Mouse (Mus musculus) layer of hippocampus, adult 8-10 months (tissue): ENCODE data around the gene Muc1. TPM values are rescaled to one million over a fixed set of nuclear protein-coding genes. Genes with fewer than 3 reads are reported as not detected.
A peak's percentile ranks its signal among the peaks of the same experiment; 100 is the strongest.

Source experiments
- DNase-seq, 2 experiments: peaks; one replicate each; pipeline ENCODE4 v3.0.0; 2022; ENCODE audit warnings: low spot score in 2 of 2
- total RNA-seq, 4 experiments: library from RNA; stranded (reverse); gene quantifications; 2 replicates each; pipeline ENCODE4 v1.2.4; 2022

Muc1 gene
- total RNA-seq: 1 to 10 TPM in 2 of 4 experiments, under 1 TPM in 2; 0.37 to 1.7 (median 1.2) TPM

- DNase-seq: no peak
Measured at GRCm38 (mm10) chr3:89228836-89229235, at the start of gene Muc1. Gene Muc1, plus strand, starts transcription at chr3:89229057.

- DNase-seq: no peak
Measured at GRCm38 (mm10) chr3:89181749-89182500, 46.9 kb upstream of the Muc1 start.

GRCm38 (mm10) chr3:89182531-89183057, 46.3 kb upstream of the Muc1 start:
- DNase-seq: no peak

DNA sequence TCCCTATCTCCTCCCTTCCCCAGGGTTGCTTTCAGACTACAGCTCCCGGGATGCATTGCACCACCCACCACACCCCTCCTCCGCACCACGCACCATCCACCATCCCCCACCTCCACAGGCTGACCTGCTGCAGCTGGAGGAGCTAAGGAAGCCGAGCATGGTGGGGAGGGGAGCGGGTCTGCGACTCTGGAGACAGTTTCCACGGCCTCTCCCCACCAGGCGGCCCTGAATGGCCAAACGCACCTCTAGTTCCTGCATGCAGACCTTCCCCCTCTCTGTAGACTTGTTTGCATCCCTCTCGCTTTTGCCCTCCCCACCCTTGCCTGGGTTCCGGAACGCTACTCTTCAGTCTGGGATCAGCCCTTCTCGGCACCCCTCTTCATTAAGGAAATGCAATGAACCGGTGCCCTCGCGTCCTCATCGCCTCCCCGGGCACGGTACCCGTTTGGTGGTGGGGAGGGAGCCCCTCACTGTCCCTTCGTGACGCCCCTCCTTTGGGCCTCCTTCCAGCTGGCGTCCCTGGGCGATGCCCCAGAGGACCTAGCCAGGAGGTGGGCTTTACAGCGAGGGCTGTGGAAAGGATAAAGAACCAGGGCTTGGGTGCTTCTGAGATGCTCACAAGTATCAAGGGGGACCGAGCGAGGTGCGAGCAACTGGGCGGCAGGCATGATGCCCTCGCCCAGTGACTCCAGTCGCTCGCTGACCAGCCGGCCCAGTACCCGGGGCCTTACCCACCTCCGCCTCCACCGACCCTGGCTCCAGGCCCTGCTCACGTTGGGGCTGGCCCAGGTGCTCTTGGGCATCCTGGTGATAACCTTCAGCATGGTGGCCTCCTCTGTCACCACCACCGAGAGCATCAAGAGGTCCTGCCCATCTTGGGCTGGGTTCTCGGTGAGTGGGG, 45.5 kb upstream of the Muc1 start, which contains the start of gene Fam189b:
Gene Fam189b (plus strand): TSS at position 86 of the 901 bp plus-strand sequence.
- DNase-seq: peak; percentile 89 to 91

GRCm38 (mm10) chr3:89183959-89184315, 44.9 kb upstream of the Muc1 start:
- DNase-seq: peak in 1 of 2 experiments; percentile 15

DNA sequence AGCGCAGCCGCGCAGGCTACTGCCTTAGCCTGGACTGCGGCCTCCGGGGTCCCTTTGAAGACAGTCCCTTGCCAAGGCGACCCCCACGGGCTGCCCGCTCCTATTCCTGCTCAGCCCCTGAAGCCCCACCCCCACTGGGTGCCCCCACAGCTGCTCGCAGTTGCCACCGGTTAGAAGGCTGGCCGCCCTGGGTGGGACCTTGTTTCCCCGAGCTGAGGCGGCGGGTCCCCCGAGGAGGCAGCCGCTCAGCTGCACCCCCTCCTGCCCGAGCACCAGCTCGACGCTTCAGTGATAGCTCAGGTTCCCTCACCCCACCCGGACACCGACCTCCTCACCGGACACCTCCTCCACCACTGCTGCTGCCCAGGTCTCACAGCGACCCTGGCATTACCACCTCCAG, 41.7 kb upstream of the Muc1 start:
- DNase-seq: no peak

GRCm38 (mm10) chr3:89187690-89188477, 41.0 kb upstream of the Muc1 start:
- DNase-seq: no peak

- no peak for DNase-seq
Measured at GRCm38 (mm10) chr3:89188478-89188875, 40.4 kb upstream of the Muc1 start.

- DNase-seq: no peak
Measured at GRCm38 (mm10) chr3:89190436-89190835, 38.4 kb upstream of the Muc1 start.

DNA sequence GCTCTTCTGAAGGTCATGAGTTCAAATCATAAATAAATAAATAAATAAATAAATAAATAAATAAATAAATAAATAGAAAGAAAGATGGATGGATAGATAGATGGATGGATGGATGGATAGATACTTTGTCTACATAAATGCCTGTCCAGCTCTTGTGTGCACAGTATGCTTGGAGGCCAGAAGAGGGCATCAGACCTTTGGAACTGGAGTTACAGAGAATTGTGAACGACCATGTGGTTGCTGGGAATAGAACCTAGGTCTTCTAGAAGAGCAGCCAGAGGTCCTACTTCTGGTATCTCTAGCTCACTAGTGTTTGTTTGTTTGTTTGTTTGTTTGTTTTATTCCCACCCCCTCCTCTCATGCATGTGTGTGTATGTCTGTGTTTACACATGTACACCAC, 35.5 kb upstream of the Muc1 start:
- no peak for DNase-seq

- no peak for DNase-seq
Measured at GRCm38 (mm10) chr3:89193853-89194252, 35.0 kb upstream of the Muc1 start.

DNA sequence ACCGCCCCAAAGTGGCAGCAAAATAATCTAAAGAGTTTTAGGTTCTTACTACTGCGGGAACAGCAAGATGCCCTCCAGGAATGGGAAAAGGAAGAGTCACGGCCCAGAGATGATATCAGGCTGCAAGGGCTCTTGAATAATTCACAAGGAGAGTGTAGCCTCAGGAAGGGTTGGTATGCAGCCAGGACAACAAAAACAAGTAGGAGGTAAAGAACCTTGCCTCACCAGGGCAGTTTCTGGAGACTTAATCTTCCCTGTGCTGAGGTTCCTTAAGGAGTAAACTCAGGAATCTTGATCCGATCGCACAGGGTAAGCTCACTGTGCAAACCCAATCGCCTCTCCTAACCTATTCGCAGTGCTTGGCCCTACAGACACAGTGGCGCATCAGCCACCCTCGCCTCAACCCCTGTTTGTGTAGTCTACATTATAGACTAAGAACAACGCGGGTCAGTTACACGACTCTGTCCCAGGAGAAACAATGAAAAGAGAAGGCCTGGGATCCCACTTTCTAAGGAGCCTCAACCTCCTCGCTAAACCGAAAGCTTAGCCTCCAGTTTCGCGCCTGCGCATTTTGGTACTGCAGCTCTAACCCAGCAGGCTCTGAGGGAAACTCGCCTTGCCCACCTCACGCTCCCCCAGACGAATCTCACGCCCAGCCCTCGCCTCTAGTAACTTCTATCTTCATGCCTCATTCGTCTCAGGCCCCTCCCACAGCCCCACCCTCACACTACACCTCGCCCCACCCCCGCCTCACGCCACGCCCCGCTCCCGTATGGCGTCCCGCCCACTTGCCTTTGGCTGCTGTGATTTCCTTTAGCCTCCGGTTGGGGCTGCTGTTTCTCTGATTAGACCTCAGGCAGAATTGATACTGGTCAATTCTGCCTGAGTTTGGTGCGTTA, 32.6 kb upstream of the Muc1 start:
- peak; percentile 79 to 83 for DNase-seq

DNA sequence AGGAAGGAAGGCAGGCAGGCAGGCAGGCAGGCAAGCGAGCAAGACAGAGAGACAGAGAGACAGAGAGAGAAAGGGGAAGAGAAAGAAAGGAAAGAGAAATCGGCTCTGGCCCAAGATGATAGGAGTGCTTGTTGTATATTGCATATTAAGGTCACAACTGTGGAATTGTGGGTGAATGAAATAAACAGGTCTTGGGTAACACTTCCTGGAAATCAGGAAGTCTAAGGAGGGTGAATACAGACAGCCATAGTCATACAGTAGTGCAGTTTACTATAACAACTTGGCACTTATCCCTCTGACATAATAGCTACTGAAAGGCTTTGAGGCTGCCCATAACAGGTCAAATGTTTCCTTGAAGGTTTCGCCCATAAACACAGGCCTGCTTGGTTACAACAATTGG, 29.0 kb upstream of the Muc1 start:
- no peak for DNase-seq

- DNase-seq: peak; percentile 81 to 88
Measured at GRCm38 (mm10) chr3:89202253-89203141, 26.4 kb upstream of the Muc1 start, which contains the start of gene Gba. Gene Gba, plus strand, starts transcription at chr3:89202928.

DNA sequence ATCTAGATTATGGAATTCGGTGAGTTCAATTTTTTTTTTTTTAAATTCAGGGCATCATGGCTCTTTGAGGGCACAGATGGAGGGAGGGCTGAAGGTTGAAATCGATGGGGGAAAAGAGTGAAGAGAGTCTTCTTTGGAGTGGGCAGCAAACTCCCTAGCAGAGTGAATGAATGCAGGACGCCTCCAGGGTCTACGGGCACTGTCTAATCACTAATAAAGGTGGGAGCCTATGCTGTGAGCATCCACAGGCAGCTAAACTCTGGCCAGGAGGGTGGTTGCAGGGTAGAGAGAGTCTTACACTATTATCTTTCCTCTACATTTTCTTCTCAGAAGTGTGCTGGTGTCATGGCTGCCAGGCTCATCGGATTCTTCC, 25.7 kb upstream of the Muc1 start:
- DNase-seq: no peak

GRCm38 (mm10) chr3:89206079-89206478, 22.8 kb upstream of the Muc1 start:
- no peak for DNase-seq

GRCm38 (mm10) chr3:89206695-89207094, 22.2 kb upstream of the Muc1 start:
- DNase-seq: no peak

DNA sequence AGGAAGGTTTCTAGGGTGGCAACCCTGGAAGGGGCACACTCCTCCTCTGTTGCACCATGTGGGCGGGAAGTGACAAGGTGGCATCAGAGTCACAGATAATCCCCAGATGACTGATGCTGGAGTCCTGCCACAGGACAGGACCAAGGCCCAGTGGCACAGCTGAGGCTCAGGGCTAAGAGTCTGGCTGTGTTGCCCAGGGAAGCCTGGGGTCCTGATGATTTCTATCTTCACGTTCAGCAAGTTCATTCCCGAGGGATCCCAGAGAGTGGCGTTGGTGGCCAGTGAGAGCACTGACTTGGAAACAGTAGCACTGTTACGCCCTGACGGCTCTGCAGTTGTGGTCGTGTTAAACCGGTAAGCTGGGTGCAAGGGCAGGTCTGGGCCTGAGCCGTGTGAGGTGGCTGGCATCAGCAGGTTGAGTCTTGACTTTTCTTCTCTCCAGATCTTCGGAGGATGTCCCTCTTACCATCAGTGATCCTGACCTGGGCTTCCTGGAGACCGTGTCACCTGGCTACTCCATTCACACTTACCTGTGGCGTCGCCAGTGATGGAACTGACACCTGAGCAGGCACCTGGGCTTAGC, 20.7 kb upstream of the Muc1 start:
- no peak for DNase-seq

GRCm38 (mm10) chr3:89208736-89209135, 20.1 kb upstream of the Muc1 start:
- no peak for DNase-seq
